Mouse (Mus musculus): ENCODE results near the gene Capn2.

Gene Capn2

GRCm38 (mm10) chr1:182459436-182459835 lies 58.0 kb downstream of the Capn2 start:
- no peak for DNase-seq

DNA sequence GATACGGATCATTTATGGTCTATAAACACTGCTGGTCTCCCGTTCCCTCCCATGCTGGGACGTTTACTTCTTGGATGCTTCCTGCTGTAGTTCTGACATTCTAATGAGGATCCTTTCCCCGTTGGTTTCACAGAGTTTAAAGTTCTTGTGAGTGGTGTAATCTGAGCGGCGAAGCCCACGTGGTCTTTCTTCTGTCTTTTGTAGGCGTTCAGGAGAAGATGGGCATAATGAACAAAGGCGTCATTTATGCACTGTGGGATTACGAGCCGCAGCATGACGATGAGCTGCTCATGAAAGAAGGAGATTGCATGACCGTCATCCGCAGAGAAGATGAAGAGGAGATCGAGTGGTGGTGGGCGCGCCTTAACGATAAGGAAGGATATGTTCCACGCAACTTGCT lies 58.9 kb downstream of the Capn2 start:
- no peak for DNase-seq

- DNase-seq = no peak
Observed at GRCm38 (mm10) chr1:182455080-182455479, 62.3 kb downstream of the Capn2 start.

- DNase-seq = no peak
Observed at GRCm38 (mm10) chr1:182452473-182452872, 64.9 kb downstream of the Capn2 start.

GRCm38 (mm10) chr1:182448276-182449035 lies 69.0 kb downstream of the Capn2 start:
- no peak for DNase-seq

- peak; percentile 52 for DNase-seq
Observed at GRCm38 (mm10) chr1:182444116-182444515, 73.3 kb downstream of the Capn2 start.

GRCm38 (mm10) chr1:182441791-182442473 lies 75.5 kb downstream of the Capn2 start:
- peak; percentile 29 for DNase-seq

- peak; percentile 95 for DNase-seq
Observed at GRCm38 (mm10) chr1:182439546-182440222, 77.7 kb downstream of the Capn2 start.

DNA sequence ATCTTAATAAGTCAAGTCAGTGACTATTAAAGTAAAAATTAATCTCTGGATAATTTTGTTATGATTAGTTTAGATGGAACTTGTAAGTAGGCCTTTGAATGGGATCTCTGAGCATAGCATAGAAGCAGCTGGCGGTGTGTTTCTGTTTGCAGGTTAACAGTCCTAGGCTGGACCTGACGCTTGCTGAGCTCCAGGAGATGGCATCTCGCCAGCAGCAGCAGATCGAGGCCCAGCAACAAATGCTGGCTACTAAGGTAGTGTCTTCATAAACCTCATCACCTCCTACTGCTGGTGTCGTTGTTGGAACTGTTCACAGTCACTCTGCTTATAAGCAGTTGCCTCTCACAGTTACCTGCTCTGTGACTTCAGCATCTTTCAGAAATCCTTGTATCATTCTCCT lies 80.7 kb downstream of the Capn2 start:
- no peak for DNase-seq

GRCm38 (mm10) chr1:182432059-182432458 lies 85.3 kb downstream of the Capn2 start:
- no peak for DNase-seq

DNA sequence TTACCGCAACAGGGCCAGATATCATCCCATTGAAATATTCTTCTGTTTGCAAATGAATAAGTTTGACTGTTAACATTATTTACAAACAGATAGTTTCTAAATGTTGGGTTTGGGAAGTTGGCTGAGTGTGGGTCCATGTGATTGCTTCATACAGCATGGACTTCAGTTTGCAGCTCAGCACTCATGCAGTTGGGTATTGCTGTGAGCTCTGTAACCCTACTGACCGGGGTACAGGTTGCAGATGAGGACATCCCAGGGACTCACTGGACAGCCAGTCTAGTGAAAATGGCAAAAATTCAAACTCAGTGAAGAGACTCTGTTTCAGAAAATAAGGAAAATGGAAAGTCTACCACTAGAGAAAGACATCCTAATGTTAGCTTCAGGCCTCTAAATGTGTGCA lies 86.7 kb downstream of the Capn2 start:
- no peak for DNase-seq

DNA sequence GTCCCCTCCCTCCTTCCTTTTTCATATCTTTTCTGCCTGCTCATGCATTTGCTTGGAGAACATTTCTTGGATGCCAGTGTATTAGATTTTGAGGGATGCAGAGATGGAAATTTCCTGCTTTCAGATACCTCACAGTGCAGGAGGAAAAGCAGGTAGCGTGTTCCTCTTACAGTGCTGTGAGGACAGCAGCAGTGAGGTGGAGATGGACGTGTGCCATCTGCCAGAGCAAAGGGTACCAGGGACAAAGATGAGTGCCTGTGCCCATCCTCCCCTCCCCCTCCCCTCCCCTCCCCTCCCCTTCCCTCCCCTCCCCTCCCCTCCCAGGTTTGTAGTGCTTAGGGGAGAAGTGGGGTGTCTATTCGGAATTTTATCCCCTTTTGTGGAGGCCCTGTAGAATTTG lies 87.6 kb downstream of the Capn2 start:
- no peak for DNase-seq

DNA sequence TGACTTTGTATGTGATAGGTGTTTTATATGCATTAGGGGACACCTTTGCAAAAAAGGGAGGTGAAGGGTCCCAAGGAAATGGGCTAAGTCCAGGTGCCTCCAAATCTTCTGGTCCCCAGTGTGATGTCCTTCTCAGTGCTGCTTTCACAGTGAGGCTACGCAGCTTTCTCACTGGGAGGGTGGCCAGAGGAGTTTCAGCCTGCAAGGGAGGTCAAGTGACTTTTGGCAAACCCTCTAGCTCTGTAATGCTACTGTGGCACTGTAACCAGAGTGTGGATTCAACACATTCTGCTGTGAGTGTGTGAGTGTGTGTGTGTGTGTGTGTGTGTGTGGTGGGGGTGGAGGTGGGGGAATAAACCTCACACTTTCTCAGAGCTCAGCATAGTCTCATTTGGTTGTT lies 90.0 kb downstream of the Capn2 start:
- no peak for DNase-seq

DNA sequence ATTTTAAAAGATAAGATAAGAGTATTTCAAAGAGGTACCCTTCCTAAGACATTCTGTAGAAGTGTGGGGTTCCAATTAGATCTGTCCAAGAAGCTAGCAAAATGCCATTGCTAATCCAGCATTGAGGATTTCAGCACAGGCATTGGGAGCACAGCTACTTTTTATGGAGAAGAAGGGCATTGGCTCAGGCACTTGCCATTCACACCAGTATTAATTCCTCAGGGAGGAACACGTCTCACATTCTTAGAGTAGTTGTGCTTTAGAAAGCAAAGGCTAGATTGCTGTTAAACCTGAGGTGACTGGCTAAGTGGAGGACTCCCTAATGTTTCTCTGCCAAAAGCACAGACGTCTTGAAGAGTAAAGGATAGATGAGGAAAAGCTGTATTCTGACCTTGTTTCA lies 91.0 kb downstream of the Capn2 start:
- DNase-seq = no peak

DNA sequence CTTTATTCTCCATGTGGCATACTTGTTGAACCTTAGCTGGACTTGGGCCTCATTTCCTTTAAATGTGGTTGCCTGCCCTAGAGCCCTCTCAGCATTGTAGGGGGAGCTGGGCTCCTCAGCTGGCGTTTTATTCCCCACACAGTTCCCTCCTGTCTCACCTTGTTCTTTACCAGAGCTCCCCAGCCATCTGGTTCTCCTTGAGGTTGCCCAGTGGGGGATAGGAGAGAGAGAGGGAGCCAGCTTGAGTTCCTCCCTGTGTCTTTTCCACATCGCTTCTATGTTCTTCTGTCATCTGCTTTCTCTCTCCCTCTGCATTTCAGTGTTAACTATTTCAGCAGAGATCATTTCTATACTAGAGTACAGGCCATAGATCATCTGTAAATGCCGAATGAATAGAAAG lies 92.2 kb downstream of the Capn2 start:
- no peak for DNase-seq

DNA sequence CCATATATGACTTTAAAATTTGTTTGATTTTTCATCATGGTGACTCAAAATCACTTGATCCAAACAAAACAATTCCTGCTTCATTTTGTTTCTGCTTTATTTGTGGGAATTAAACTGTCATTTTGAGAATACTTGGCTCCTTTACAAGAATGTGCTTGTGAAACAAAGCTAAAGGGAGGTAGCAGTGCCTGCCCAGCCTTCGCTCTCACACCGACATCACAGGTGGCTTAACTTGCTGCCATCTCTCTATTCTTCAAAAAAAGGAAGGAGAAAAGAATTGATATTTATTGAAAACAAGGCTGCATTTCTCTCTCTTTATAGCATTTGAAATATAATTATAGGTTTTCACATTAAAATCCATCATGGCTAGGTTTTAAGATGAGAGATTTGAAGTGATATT lies 93.1 kb downstream of the Capn2 start:
- DNase-seq = no peak

GRCm38 (mm10) chr1:182419481-182419880 lies 97.9 kb downstream of the Capn2 start:
- no peak for DNase-seq

All from kidney, adult 18-20 months (tissue).